Mouse (Mus musculus) gastrocnemius, adult 18-20 months (tissue): ENCODE results near the gene Atp11a. TPM values are rescaled to one million over a fixed set of nuclear protein-coding genes. Genes with fewer than 3 reads are reported as not detected.

ENCODE experiments used
- DNase-seq: peaks from one replicate; pipeline ENCODE4 v3.0.0; 2021; ENCODE audit warnings: low spot score
- total RNA-seq, 2 experiments: library from RNA; stranded (reverse); gene quantifications; 2 replicates each; pipeline ENCODE4 v1.2.3; 2021

Gene Atp11a
- total RNA-seq, 2 experiments from 2014 or later: 24.9 to 25.3 TPM

GRCm38 (mm10) chr8:12871461-12871860 lies 114.6 kb downstream of the Atp11a start:
- DNase-seq: no peak

- DNase-seq: no peak
These were observed 116.2 kb downstream of the Atp11a start for GRCm38 (mm10) chr8:12872983-12873356.

GRCm38 (mm10) chr8:12873357-12874046 lies 116.7 kb downstream of the Atp11a start, which contains the start of gene Mcf2l:
Gene Mcf2l, plus strand, starts transcription at chr8:12873806.
- no peak for DNase-seq

GRCm38 (mm10) chr8:12874194-12874791 lies 117.5 kb downstream of the Atp11a start:
- DNase-seq: no peak

- no peak for DNase-seq
These were observed 118.2 kb downstream of the Atp11a start for GRCm38 (mm10) chr8:12874971-12875370.

GRCm38 (mm10) chr8:12877126-12877525 lies 120.3 kb downstream of the Atp11a start:
- DNase-seq: no peak

GRCm38 (mm10) chr8:12880163-12880562 lies 123.3 kb downstream of the Atp11a start:
- DNase-seq: no peak

- DNase-seq: no peak
These were observed 126.5 kb downstream of the Atp11a start for GRCm38 (mm10) chr8:12883051-12884004.

- no peak for DNase-seq
These were observed 131.1 kb downstream of the Atp11a start for GRCm38 (mm10) chr8:12887772-12888435.

- no peak for DNase-seq
These were observed 132.3 kb downstream of the Atp11a start for GRCm38 (mm10) chr8:12889046-12889598.

- DNase-seq: no peak
These were observed 136.2 kb downstream of the Atp11a start for GRCm38 (mm10) chr8:12892882-12893446.

GRCm38 (mm10) chr8:12893797-12894578 lies 137.2 kb downstream of the Atp11a start:
- no peak for DNase-seq

- DNase-seq: no peak
These were observed 138.1 kb downstream of the Atp11a start for GRCm38 (mm10) chr8:12894783-12895534.

- DNase-seq: no peak
These were observed 138.8 kb downstream of the Atp11a start for GRCm38 (mm10) chr8:12895535-12896150.

- DNase-seq: peak; percentile 43
These were observed 139.9 kb downstream of the Atp11a start for GRCm38 (mm10) chr8:12896494-12897373.

GRCm38 (mm10) chr8:12897815-12898214 lies 141.0 kb downstream of the Atp11a start:
- no peak for DNase-seq

- no peak for DNase-seq
These were observed 147.1 kb downstream of the Atp11a start for GRCm38 (mm10) chr8:12903790-12904415.
